Mouse (Mus musculus) thymus, postnatal 0 days (tissue): ENCODE results near the gene Rarres1. TPM values are rescaled to one million over a fixed set of nuclear protein-coding genes. Genes with fewer than 3 reads are reported as not detected.

ENCODE experiments used
- DNase-seq: peaks from one replicate; pipeline ENCODE4 v3.0.0-alpha.2; 2015; ENCODE audit warnings: low spot score
- polyA plus RNA-seq: library from polyadenylated mRNA; unstranded; fragments of >200 nt; fragmentation: Nextera tagmentation; extraction: Ambion mirVana; gene quantifications from 2 replicates; pipeline ENCODE4 v1.2.1, GENCODE M21; 2015

Rarres1 gene
- polyA plus RNA-seq, 1 experiment from 2014 or later = 6.5 TPM

- DNase-seq = no peak
Measured at GRCm38 (mm10) chr3:67493132-67493531, 22.2 kb downstream of the Rarres1 start.

GRCm38 (mm10) chr3:67492086-67492869, 23.0 kb downstream of the Rarres1 start:
- no peak for DNase-seq

- no peak for DNase-seq
Measured at GRCm38 (mm10) chr3:67490156-67490555, 25.2 kb downstream of the Rarres1 start.

GRCm38 (mm10) chr3:67485233-67485632, 30.1 kb downstream of the Rarres1 start:
- DNase-seq = no peak

- no peak for DNase-seq
Measured at GRCm38 (mm10) chr3:67482400-67482799, 32.9 kb downstream of the Rarres1 start.

- DNase-seq = no peak
Measured at GRCm38 (mm10) chr3:67479806-67480205, 35.5 kb downstream of the Rarres1 start.

GRCm38 (mm10) chr3:67473438-67473837, 41.9 kb downstream of the Rarres1 start:
- no peak for DNase-seq

GRCm38 (mm10) chr3:67471408-67472127, 43.8 kb downstream of the Rarres1 start:
- DNase-seq = no peak

- DNase-seq = no peak
Measured at GRCm38 (mm10) chr3:67467281-67467680, 48.0 kb downstream of the Rarres1 start.

- no peak for DNase-seq
Measured at GRCm38 (mm10) chr3:67466576-67466975, 48.7 kb downstream of the Rarres1 start.

- peak; percentile 25 for DNase-seq
Measured at GRCm38 (mm10) chr3:67463450-67464372, 51.6 kb downstream of the Rarres1 start, which contains the start of gene Lxn. Lxn (minus strand) TSS chr3:67463926.

GRCm38 (mm10) chr3:67463001-67463400, 52.3 kb downstream of the Rarres1 start:
- peak; percentile 35 for DNase-seq

- no peak for DNase-seq
Measured at GRCm38 (mm10) chr3:67462578-67462977, 52.7 kb downstream of the Rarres1 start.

GRCm38 (mm10) chr3:67462015-67462414, 53.3 kb downstream of the Rarres1 start:
- DNase-seq = no peak

GRCm38 (mm10) chr3:67459881-67460280, 55.4 kb downstream of the Rarres1 start:
- DNase-seq = no peak

GRCm38 (mm10) chr3:67450601-67451210, 64.6 kb downstream of the Rarres1 start:
- DNase-seq = no peak

GRCm38 (mm10) chr3:67449660-67450059, 65.7 kb downstream of the Rarres1 start:
- no peak for DNase-seq

- DNase-seq = no peak
Measured at GRCm38 (mm10) chr3:67447143-67447542, 68.2 kb downstream of the Rarres1 start.

GRCm38 (mm10) chr3:67434011-67434410, 81.3 kb downstream of the Rarres1 start:
- no peak for DNase-seq

- peak; percentile 86 for DNase-seq
Measured at GRCm38 (mm10) chr3:67429999-67430380, 85.3 kb downstream of the Rarres1 start, which contains the start of gene Gfm1. Gfm1 (plus strand) TSS chr3:67430096.
